Mouse (Mus musculus) monocyte, adult 2 months (primary cell): ENCODE data around the gene Tm7sf2.

ENCODE experiments used
- DNase-seq, 2 experiments: peaks; one replicate each; pipeline ENCODE4 v3.0.0; 2022; ENCODE audit warnings: low spot score in 2 of 2, low read depth in 1 of 2

Gene Tm7sf2

DNA sequence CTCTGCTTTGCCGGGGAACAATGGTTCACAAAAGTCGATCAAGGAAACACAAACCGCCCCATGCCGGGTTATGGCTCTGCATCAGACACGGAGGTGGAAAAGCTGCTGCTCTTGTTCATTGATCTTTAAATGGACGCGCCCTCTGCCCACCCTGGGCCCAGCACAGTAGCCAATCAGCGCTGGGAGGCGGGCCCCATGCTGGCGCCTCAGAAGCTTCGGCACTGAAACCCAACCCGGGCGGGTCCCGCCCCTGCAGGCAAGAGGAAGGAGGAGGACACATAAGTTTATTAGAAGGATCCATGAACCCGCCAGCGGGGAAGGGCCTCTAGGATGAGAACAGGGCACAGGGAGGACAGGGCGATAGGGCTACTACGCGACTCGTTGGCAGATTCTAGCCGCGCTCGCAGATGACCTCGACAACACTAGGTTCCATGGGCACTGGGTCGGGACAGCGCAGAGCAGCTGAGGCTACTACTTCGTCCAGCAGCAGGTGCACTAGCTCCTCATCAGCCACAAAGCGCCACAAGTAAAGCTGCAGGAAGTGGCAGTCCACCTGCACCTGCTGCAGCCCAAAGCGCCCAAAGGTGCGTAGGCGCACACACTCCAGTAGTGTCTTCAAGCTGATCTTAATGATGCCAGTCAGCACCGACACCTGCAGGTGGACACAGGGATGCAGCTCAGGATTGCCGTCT is at the start of gene Tm7sf2:
Gene Tm7sf2, minus strand, starts transcription at position 650 of the 692 bp plus-strand sequence.
- peak in 1 of 2 experiments; percentile 73 for DNase-seq

DNA sequence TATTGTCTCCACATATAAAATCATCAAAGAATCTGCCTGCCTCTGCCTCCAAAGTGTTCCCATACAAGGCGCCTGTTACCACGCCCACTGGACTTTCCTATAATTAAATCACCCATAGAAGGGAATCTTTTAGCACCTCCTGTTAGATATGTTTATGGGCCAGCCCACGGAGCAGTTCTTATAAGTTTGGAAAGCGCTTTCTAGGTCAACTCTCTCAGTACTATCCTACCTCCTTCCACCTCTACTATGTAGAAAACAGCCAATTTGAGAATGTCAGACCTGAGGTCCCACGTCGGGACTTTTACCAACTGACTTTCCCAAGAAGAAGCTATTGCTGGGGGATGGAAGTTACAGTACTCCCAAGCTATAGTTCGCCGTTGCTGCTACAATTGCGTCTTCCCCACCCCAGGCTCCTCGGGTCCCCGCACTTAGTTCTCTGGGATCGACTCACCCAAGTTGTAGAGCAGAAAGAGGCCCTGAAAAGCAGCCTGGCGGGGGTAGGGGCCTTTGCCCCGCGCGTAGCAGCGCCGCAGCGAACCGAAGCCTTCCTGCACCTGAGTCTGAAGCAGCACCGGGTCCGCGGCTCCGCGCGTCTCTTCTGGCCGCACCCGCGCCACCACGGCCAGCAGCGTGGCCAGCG is 49.3 kb upstream of the Tm7sf2 start:
- no peak for DNase-seq

DNA sequence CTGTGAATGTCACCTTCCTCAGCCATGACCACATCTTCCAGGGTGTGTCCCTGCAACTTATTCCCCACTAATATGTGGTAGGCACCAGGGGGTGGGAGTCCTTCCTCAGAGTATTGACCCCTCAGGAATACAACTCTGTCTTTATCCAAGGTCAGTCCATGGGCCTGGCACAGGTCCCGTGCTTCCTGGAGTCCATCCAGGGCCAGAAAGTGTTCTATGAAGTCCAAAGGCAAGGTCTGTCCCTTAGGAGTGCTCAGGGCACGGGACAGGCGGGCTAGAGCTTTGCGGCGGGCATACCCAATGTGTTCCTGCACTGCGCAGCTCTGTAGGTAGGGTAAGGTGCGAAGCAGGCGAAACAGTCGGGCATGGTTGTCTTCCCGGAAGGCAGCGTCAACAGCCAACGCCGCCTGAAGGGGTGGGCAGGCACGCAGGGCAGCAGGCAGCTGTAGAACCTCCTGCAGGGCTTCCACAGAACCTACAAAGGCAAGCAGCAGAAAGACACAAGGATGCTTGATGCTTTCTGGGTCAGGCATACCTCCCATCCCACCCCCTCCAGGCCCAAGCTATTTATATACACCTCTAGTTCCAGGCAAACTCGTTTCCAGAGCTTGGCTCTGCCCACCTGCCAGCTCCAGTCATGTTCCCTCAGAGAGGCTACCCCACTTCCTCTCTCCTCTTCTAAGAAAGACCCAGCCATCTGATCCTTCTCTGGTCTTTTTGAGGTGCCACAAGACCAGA is 48.1 kb upstream of the Tm7sf2 start:
- no peak for DNase-seq

DNA sequence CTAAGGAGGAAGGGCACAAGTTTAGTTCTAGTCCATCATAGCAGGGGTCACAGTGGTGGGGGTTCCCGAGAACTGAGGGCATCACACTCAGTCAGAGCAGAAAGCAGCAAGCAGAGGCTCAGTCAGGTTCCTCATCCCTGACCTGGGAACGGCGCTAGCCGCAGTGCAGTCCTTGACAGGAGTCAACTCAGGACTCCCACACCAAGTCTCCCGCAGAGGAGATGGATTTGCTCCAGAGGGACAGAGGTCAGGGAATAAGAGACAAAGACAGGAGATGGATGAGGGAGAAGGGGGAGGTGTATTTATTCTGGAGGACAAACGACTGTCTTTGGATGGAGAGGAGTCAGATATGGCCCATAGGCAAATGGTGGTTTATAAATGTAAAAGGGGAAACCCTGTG is 44.9 kb upstream of the Tm7sf2 start:
- DNase-seq = no peak

DNA sequence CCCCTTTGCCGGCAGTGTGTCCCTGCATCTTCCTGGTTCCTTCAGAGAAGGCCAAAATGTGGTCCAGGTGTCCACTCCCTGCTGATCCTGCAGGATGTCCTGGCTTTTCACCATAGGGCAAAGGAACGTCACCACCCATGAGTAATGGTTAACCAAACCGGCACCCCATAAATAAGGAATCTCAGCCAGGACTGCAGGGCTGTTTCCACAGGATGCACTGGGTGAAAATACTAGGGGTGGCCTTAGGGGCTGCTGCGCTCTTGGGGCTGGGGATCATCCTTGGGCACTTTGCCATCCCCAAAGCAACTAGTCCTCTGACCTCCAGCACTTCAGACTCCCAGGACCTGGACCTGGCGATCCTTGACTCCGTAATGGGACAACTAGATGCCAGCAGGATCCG is 37.4 kb upstream of the Tm7sf2 start, which contains the start of gene Naaladl1:
Gene Naaladl1, plus strand, starts transcription at position 197 of the 400 bp plus-strand sequence.
- DNase-seq = no peak

DNA sequence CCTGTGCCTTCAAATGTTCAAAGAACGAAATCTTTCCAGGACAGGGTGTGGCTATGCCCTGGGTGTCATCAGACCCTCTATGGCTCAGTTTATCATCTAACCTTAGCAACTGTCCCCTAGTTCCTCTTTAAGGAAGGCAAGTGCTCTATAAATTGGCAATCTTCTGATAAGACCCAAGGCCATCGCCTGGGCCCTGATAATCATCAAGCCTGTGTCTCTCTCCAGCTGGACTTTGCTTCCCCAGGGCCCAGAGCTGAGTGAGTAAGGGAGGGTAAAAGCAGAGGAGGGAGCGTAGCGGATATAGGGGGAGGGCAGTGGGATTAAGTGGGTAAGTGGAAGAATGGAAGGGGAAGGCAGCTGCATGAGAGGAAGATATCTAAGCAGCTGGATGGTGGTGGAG is 36.3 kb upstream of the Tm7sf2 start:
- DNase-seq = no peak

DNA sequence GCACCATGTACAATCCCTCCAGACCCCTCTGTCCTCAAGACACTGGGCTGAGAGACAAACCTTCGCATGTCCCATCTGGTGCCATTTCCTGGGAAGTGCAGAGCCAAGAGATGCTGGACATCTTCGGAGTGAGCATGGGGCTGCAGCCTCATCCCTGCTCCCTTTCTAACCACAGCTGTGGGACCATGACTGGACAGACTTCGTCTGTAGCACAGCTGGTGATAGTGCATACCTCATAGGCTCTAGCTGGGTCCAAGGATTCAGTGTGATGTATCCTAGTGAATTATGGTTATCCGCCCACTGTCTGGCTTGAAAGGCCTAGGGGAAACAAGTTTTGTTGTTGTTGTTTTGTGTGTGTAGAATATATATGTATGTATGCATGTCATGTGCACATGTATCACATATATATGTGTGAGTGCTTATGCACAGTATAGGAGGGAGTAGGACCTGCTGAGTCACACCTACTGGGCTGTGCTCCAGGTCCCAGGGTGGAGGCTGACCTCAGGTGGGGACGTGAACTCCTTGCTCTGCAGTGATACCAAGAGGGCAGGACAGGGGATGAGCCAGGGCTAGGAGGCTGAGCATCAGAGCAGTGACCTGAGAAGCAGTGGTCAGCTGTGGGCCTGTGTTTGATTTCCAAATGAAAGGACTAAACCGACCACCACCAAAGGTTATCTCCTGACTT is 34.1 kb upstream of the Tm7sf2 start:
- no peak for DNase-seq

DNA sequence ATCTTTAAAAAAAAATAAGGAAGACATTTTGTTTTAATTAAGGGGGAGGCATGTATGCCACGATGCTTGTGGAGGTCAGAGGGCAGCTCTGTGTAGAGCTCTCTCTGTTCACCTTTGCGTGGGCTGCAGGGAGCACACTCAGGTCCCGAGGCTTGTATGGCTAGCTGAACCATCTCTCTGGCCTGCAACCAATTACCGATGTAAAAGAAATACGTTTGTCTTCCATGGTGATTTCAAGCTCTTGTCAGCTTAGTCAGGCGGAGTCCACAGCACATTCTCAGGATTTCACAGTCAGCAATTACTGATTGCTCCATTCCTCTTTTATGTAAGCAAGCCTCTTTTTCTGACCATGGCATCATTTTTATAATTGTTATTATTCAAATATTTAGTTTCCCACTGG is 33.0 kb upstream of the Tm7sf2 start:
- DNase-seq = no peak

DNA sequence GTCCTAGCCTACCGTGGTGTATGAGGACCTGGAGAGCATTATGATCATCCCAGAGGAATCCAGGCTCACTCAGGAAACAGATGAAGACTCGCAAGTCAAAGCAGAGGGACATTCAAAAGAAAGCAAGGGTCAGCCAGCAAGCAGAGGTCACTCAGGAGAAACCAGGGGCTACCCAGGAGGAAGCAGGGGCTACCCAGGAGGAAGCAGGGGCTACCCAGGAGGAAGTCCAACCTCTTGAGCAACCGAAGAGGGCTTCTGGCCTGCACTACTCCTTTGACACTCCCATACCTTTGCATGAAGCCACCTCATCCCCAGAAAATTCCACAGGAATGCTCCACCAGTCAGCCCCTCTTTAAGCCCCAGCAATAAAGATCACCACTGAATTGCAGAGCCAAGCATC is 29.7 kb upstream of the Tm7sf2 start:
- DNase-seq = no peak

DNA sequence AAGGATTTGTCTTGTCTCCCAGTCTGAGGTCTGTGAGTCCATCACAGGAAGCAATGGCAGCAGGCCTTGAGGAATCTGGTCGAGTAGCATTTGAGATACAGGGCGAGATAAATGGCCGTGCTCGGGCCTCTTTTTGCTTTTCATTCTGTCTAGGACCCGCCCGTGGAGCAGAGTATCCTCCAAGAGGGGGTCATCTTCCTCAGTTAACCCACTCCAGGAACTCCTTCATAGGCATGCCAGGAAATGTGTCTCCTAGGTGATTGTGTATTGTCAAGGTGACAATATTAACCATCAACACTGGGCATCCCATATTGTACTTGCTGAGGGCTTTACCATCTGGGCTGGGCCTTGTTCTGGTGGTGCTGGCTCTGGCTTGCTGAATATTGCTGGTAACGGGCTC is 25.9 kb upstream of the Tm7sf2 start, which contains the start of gene AC131692.1:
Gene AC131692.1, plus strand, starts transcription at position 301 of the 400 bp plus-strand sequence.
- DNase-seq = no peak

DNA sequence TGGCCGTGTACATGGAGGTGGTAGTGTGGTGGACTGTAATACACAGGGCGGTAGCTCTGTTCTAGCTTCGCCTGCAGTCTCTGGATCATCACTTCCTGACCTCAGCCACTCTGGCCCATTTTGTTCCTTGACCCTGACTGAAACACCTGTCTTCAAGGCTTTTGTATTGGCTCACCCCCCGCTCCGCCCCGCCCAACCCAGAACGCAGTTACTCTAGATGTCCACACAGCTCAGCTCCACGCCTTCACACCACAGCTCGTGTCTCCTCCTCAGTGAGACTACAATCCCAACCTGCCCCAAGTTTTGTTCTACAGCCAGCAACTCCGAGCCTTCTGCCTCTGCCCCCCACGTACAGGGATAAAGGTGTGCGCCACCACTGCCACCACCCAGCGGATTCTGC is 20.7 kb upstream of the Tm7sf2 start:
- no peak for DNase-seq

DNA sequence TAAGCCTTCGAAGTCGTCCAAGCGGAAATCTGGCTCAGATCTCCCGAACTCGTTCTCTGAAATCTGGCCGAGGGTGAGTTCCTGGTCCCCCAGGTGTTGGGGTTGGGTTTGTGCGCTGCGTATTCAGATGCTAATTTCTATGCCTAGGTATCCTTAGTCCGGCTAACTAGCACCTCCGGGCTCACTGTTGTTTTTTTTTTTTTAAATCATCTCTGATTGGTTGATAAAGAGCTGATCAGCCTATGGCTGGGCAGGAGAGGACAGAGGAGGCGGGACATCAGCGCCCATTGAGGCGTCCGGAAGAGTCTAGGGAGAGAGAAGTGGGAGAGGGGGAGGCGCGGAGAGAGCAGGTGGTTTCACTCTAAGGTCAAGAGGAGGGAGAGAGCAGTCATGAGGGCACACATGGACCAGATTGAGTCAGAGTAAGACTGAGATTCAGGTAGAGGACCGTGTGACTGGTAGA is 17.3 kb upstream of the Tm7sf2 start:
- DNase-seq = peak in 1 of 2 experiments; percentile 46

DNA sequence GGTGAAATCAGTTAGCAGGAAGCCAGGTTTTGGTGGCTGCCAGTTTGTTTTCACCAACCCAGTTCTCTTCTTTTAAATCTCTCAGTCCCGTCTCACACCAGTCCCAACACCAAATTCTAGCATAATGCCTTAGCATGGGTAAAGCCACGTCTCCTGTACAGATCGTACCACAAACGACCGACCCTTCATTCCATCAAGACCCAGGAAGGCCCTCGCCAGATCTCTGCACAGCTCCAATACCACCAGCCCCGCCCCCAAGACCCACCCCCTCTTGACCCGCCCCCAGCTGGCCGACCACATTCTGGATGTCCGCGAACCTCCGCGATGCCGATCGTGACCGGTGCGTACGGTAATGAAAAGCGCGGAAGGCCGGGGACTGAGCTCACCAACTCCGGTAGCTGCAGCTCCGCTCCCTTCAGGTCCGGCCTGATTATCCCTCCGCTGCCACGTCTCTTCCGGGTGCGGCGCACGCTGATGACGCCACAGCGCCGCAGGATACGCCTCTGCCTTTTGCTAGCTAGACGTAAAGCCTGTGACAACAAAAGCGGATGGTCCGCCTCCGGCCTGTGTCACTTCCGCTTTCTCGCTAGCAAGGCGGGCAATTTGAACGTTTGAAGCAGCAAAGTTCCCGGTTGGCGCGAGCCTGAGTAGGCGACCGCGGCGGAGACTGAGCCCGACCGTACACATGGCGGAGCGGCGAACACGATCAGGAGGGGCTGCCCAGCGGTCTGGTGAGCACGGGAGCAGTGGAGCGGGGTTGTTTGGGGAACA is 16.5 kb upstream of the Tm7sf2 start, which contains the start of the genes Zfpl1 and Cdca5:
Gene Zfpl1, minus strand, starts transcription at position 479 of the 771 bp plus-strand sequence.
Gene Cdca5, plus strand, starts transcription at position 506 of the 771 bp plus-strand sequence.
- DNase-seq = peak; percentile 93 to 95

DNA sequence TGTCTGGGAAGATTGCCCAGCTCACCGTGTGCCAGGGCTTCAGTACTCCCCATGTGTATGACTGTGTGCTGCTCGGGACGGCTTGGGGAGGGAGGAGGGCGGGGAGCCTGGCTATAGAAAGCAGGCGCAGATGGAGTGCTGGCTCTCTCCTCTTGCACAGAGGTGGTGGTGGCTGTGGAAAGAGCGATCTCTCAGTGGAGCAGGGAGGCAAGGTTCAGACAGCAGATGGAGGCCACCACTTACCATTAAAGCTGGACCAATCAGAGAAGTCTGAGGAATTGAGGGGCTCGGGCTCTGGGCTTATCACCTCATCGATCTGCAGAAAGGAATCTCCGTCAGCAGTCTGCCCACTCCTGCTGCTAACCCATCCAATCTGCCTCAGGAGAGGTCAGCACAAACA is 14.0 kb upstream of the Tm7sf2 start, which contains the start of gene Gm28374:
Gene Gm28374, minus strand, starts transcription at position 101 of the 400 bp plus-strand sequence.
- no peak for DNase-seq

DNA sequence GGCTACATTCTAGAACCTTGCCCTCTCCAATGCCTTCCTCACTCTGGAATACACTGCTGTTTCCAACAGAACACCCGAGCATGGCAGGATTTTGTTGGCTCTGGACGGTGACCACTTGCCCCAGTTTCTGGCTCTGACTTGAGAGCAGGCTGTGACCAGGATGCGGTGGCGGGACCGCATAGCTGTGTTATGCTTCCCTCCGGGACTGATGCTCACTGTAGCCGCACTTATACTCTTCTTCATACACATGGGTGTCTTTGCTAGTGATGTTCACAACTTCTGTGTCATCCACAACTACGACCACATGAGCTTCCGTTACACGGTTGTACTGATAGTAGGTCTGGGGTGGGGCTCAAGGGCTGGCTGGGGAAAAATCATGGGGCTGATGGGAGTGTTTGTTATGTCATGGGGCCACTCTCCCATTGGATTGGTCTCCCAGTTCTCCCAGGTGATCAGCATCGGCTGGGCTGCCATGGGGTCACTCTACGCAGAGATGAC is 11.9 kb upstream of the Tm7sf2 start, which contains the start of gene Tmem262:
Gene Tmem262, plus strand, starts transcription at position 51 of the 498 bp plus-strand sequence.
- no peak for DNase-seq

DNA sequence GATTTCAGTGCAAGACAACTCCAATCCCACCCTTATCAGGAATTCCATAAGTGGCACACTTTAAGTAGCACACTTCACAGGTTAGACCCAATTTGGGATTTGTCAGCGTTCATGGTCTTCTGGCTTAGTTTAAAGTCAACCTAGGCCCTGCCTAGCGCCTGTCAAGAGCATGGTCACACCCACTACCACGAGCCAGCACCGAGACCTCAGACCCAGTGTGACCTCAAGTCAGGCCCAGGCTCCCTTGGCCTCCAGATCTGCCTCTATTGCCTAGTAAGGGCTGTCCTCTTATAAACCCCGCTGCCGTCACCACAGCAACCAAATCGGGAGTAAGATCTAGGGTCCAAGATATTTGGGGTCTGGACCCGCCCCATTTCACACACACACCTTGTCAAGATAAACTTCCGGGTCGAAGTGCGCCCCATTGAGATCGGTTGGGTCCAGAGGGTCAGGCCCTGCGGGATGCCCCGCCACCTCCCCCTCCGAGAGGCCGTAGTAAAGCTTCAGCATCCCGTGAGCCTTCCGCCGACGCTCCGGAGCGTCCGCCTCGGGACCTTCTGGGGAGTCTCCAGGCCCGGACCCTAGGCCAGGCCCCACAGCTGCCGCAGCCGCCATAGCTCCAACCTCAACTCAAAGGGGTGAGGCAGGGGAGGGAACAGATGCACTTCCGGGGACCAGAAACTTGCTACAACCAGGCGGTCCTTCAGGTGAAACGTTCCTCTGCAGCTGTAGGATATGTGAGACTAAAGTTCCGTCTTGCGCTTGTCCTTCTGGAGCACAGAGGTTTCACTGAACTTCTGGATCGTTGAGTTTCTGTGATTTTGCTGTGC is 8.6 kb upstream of the Tm7sf2 start, which contains the start of gene Vps51:
Gene Vps51, minus strand, starts transcription at position 668 of the 830 bp plus-strand sequence.
- DNase-seq = peak; percentile 57 to 65

DNA sequence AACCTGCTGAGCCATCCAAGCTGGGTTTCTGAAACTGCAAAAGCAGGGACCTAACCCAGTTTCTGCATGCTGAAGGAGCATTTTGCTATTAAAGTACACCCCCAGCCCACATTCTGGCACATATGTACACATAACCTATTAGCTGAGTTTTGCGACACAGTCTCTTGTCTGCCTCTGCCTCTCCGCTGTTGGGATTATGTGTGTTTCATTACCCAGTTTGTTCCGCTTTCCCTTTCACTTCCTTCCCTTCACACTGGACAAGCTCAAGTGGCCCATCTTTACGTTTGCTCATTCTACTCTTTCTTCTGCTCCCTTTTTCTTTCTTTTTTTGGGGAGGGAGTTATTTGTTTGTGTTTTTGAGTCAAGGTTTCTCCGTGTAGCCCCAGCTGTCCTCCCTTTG is 5.7 kb upstream of the Tm7sf2 start:
- DNase-seq = no peak

DNA sequence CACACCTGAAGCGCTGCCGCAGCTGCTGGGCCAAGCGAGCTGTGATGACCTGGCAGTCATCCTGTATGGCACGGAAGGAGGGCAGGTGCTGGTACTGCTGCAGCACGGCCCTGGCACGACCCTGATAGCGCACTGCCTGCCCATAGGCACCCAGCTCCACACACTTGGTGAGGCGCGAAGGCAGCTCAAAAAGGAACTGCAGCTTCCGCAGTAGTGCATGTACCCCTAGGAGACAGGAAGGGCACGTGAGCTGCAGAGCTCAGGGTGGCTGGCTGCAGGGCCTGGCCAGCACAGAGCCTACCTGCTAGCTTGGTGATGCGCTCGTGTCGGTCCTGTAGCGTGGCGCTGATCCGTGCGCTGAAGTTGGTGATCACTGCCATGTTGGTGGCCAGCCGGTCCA is 3.1 kb upstream of the Tm7sf2 start:
- no peak for DNase-seq
